Mouse (Mus musculus) liver, embryonic 14.5 days (tissue): Measurements from ENCODE around the gene Gart. TPM values are rescaled to one million over a fixed set of nuclear protein-coding genes. Genes with fewer than 3 reads are reported as not detected.
A peak's percentile ranks its signal among the peaks of the same experiment; 100 is the strongest.

Experiments
- ATAC-seq: fragments of 200-750 bp; cut with Nextera tagmentation; 2 replicates; pipeline ENCODE4 v1.8.0; 2017; ENCODE audit warnings: moderate number of reproducible peaks, mild to moderate bottlenecking, moderate library complexity; ENCODE audit not compliant: insufficient read depth
- DNase-seq, 3 experiments: peaks; one replicate each; pipeline ENCODE4 v3.0.0-alpha.2; 2012 to 2013; ENCODE audit warnings: low read depth in 3 of 3, low spot score in 3 of 3
- H3K27ac ChIP-seq: fragments of 300-500 bp; sonication (generic); 2 replicates; pipeline ENCODE4 v1.5.1; 2014; ENCODE audit warnings: moderate library complexity, mild to moderate bottlenecking, control low read depth, inconsistent platforms
- H3K27me3 ChIP-seq: fragments of 300-500 bp; sonication (generic); 2 replicates; pipeline ENCODE4 v1.6.1; 2014; ENCODE audit warnings: mild to moderate bottlenecking, low read length, moderate library complexity; ENCODE audit not compliant: control insufficient read depth, insufficient read depth
- H3K36me3 ChIP-seq: fragments of 300-500 bp; sonication (generic); replicated peaks from 2 replicates; pipeline ENCODE4 v1.6.1; 2014; ENCODE audit warnings: low read depth; ENCODE audit not compliant: control insufficient read depth, insufficient read depth
- H3K4me1 ChIP-seq, 2 experiments: fragments of 200-500 bp in 1 of 2; fragments of 300-500 bp in 1 of 2; sonication (generic) in 1 of 2; replicated peaks; 2 replicates each; pipeline ENCODE4 v1.6.1; 2012 to 2014; ENCODE audit warnings: antibody characterized with exemption in 1 of 2, inconsistent platforms in 1 of 2, low read length in 1 of 2; ENCODE audit not compliant: control insufficient read depth in 2 of 2, insufficient read depth in 2 of 2
- H3K4me2 ChIP-seq: fragments of 300-500 bp; sonication (generic); 2 replicates; pipeline ENCODE4 v1.6.1; 2014; ENCODE audit warnings: low read depth, mild to moderate bottlenecking, control low read depth, moderate library complexity
- H3K4me3 ChIP-seq, 2 experiments: fragments of 200-500 bp in 1 of 2; fragments of 300-500 bp in 1 of 2; sonication (generic) in 1 of 2; 2 replicates each; pipeline ENCODE4 v1.5.1; 2012 to 2014; ENCODE audit warnings: low read depth in 2 of 2, low read length in 2 of 2, mild to moderate bottlenecking in 2 of 2, control low read depth in 1 of 2, inconsistent platforms in 1 of 2, moderate library complexity in 1 of 2; ENCODE audit not compliant: insufficient read depth in 1 of 2
- H3K9ac ChIP-seq: fragments of 300-500 bp; sonication (generic); replicated peaks from 2 replicates; pipeline ENCODE4 v1.6.1; 2014; ENCODE audit warnings: mild to moderate bottlenecking, control low read depth, moderate library complexity
- H3K9me3 ChIP-seq: fragments of 300-500 bp; sonication (generic); 2 replicates; pipeline ENCODE4 v1.6.1; 2016; ENCODE audit warnings: low read length, mixed read lengths; ENCODE audit not compliant: control insufficient read depth
- CTCF ChIP-seq: IDR thresholded peaks from 2 replicates; pipeline ENCODE4 v1.5.1; 2016; ENCODE audit warnings: antibody characterized with exemption, low read depth, control low read depth
- EP300 ChIP-seq: IDR thresholded peaks from 2 replicates; pipeline ENCODE4 v1.6.1; 2016; ENCODE audit warnings: antibody characterized with exemption, low read depth
- WGBS: fragments of 180-500 bp; shearing (Covaris S2); extraction: QIAGEN DNeasy Blood & Tissue Kit; methylation state at CpG from one replicate; pipeline ENCODE4 v1.1.7; 2014; ENCODE audit not compliant: insufficient replicate concordance; 5-methylcytosine and 5-hydroxymethylcytosine counted together
- polyA plus RNA-seq, 2 experiments: library from polyadenylated mRNA; depleted of rRNA in 1 of 2; stranded (reverse) in 1 of 2; unstranded in 1 of 2; fragments of >200 nt; fragmentation: Nextera tagmentation in 1 of 2; extraction: Ambion mirVana in 1 of 2; gene quantifications; 2 replicates each; pipeline versions ENCODE4 v1.2.1 to v1.2.3; 2012 to 2014

Gene Gart
- polyA plus RNA-seq, 2 experiments, result 42.3 to 61.3 TPM

DNA sequence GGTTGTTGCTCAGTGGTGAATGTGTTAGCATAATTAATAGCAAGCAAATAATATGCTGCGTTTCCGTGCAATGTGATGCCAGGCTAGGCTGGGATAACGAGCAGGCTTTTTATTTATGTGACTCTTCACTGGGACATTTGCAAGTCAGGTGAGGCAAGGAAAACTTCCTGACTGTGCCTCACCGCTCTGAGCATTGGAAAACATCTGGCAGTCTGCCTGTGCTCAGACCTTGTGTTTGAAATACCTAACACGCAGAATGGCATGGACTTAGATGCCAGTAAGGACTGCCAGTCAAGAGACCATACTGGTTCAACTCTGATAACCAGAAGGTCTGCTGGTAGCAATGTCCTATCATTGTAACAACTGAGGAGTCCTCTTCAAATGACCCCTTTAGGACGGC, 41.6 kb downstream of the Gart start:
- Histone ChIP-seq H3K36me3 (no peaks in the 10 kb centered on the region), H3K27ac (no peak overlapping the region), H3K27me3 (no peaks in the 10 kb centered on the region), H3K4me2 (no peak overlapping the region), H3K4me3 (no peak overlapping the region), H3K4me1 (peaks cover 0 to 7% of the 10 kb centered on the region in 2 experiments; a peak in 1 of 4 replicates), H3K9ac (no peak overlapping the region), H3K9me3 (no peaks in the 10 kb centered on the region)
- TF ChIP-seq EP300 (no peak), CTCF (no peak)
- 72% methylated on average over 6 of the region's 6 CpGs for WGBS
- ATAC-seq (no peak), DNase-seq (no peak)

DNA sequence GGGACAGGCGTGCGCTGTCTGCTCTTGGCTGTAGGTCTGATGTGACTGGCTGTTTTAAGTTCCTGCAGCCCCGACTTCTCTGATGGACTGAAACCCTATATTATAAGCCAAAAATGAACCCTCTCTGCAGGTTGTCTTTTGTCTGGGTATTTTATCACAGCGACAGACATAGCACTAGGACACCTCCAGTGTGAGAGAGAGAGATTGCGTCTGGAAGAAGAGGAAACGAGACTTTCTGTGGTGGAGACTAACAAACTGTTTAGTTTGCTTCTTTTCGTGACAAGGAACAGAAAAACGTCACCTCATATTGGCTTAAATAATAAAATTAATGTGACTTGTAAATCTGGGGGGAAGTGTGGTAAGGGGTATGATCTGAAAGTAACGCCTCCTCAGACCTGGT, 45.1 kb downstream of the Gart start:
- Histone ChIP-seq H3K4me1 (peaks cover 6 to 13% of the 10 kb centered on the region in 2 experiments), H3K36me3 (no peaks in the 10 kb centered on the region), H3K4me3 (no peak overlapping the region), H3K27me3 (peaks cover 6% of the 10 kb centered on the region), H3K9me3 (no peaks in the 10 kb centered on the region), H3K9ac (no peak overlapping the region), H3K4me2 (no peak overlapping the region), H3K27ac (no peak overlapping the region)
- no peak for ATAC-seq
- no peak for DNase-seq
- WGBS, result 51% methylated on average over 9 of the region's 9 CpGs
- TF ChIP-seq CTCF (no peak), EP300 (no peak)

DNA sequence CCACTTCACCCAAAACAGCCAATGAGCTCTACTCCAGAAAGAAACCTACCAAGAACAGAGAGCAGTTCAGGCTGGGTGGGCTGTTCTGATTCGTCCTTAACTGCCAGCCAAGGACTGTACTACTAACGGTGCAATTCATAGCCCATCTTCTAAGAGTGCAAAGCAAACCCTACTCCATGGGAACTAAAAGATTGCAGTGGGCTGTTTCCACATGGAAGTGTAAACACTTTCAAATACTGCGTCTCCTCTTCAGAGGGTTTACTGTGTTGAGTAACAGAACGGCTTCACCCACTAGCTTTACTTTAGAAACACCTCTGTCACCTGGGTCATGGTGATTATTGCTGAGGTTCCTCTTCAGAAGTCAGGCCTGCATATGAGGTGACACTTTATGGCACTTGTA, 45.7 kb downstream of the Gart start:
- 47% methylated on average over 4 of the region's 4 CpGs for WGBS

DNA sequence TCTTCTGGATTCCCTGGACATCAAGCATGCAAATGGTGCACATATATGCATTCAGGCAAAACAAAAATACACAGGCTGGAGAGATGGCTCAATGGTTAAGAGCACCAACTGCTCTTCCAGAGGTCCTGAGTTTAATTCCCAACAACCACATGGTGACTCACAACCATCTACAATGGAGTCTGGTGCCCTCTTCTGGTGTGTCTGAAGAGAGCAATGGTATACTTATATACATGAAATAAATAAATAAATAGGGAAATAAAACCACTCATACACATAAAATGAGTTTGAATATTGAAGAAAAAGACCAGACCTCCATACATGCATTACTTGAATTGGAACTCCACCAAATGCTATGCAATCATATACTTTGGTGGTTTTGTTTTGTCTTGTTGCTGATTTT, 47.5 kb downstream of the Gart start:
- no peak overlapping the region for H3K4me3 ChIP-seq
- no peak overlapping the region for H3K27ac ChIP-seq
- H3K27me3 ChIP-seq, result peaks cover 6% of the 10 kb centered on the region
- no peaks in the 10 kb centered on the region for H3K36me3 ChIP-seq
- ATAC-seq (no peak), DNase-seq (no peak)
- H3K4me1 ChIP-seq, result peaks cover 12 to 17% of the 10 kb centered on the region in 2 experiments
- H3K9ac ChIP-seq, result no peak overlapping the region
- no peak overlapping the region for H3K4me2 ChIP-seq
- TF ChIP-seq CTCF (peak; percentile 22; the same call in 1 of the 2 replicates), EP300 (no peak)
- no peaks in the 10 kb centered on the region for H3K9me3 ChIP-seq

More for the DNA sequence above, 45.7 kb downstream of the Gart start:
- no peaks in the 10 kb centered on the region for H3K9me3 ChIP-seq
- TF ChIP-seq CTCF, result no peak
- no peak for TF ChIP-seq EP300
- H3K4me2 ChIP-seq, result no peak overlapping the region
- H3K27me3 ChIP-seq, result peaks cover 6% of the 10 kb centered on the region
- DNase-seq (no peak), ATAC-seq (no peak)
- H3K9ac ChIP-seq, result no peak overlapping the region
- H3K4me3 ChIP-seq, result no peak overlapping the region
- H3K27ac ChIP-seq, result no peak overlapping the region
- no peaks in the 10 kb centered on the region for H3K36me3 ChIP-seq
- H3K4me1 ChIP-seq, result peaks cover 12 to 17% of the 10 kb centered on the region in 2 experiments

DNA sequence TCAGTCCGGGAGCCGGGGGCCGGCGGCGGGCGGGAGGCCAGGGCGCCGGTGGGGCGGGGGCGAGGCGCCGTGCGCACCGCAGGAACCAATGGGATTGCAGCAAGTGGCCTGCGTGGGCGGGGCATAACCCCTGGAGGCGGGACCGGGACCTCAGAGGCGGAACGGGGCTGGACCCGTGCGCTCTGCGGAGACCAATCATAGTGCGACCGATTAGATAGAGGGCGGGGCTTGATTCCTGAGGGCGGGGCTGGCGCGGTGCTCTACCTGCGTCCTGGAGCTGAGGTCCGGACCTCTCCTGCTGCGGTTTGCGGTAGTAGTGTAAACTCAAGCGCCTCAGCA, 49.1 kb downstream of the Gart start, which contains the start of gene Tmem50b:
Gene Tmem50b, minus strand, starts transcription at position 129 of the 339 bp plus-strand sequence.
- peak within 1 kb of the TSS; percentile 65 to 68 for H3K4me3 ChIP-seq
- H3K36me3 ChIP-seq, result no peaks in the 10 kb centered on the region
- H3K27ac ChIP-seq, result no peak within 1 kb of the TSS
- DNase-seq, result peak; percentile 92 to 95 (median 95)
- ATAC-seq, result peak; percentile 97
- H3K27me3 ChIP-seq, result peaks cover 6% of the 10 kb centered on the region
- H3K9me3 ChIP-seq, result no peaks in the 10 kb centered on the region
- H3K9ac ChIP-seq, result peak within 1 kb of the TSS; percentile 55
- peak within 1 kb of the TSS; percentile 98 for H3K4me2 ChIP-seq
- H3K4me1 ChIP-seq, result peaks cover 12 to 17% of the 10 kb centered on the region in 2 experiments
- TF ChIP-seq CTCF (no peak), EP300 (no peak)
- WGBS, result under 1% methylated on average over 34 of the region's 34 CpGs
